Mouse (Mus musculus): Measurements from ENCODE around the gene Rpl10a. TPM values are rescaled to one million over a fixed set of nuclear protein-coding genes. Genes with fewer than 3 reads are reported as not detected.
"Not testable (repeated sequence)": the region's sequence is repeated elsewhere in the genome, so short reads cannot be mapped to it uniquely, and the experiment has no call there.

The Rpl10a gene
- total RNA-seq, 2 experiments from 2014 or later: 411 to 471 TPM

DNA sequence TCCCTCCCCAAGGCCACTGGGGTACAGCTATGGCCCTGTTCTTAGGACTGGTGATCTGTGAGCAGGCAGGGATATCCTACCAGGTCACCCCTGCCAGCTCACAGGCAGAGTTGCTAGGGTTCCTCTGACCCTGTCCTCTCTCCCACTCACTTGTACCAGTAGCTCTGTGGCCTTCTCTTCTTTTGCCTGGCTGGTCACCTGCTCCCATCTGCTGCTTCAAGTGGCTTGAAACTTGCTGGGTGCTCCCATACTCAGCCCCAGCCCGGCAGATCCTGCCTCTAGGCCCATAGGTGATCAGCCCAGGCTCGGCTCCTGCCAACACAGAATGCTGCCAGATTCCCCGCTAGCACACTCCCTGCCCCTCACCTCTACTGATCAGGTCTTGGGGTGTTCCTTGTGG is 27.4 kb upstream of the Rpl10a start:
- intact Hi-C loops (cut with DNase I): loop anchor here (10.0 kb wide), 1 partner anchor 216 kb away; the partner anchor contains the start of gene Tcp11
- DNase-seq: no peak

- intact Hi-C loops (cut with DNase I): loop anchor here (5.0 to 10.0 kb wide), 2 partner anchors 98 to 220 kb away; partner anchors contain the start of genes Def6 and Tcp11
- DNase-seq: no peak
These were observed 23.1 kb upstream of the Rpl10a start for GRCm38 (mm10) chr17:28305172-28305571.

- DNase-seq: peak; percentile 89 to 96
- intact Hi-C loops (cut with DNase I): loop anchor here (1.0 to 10.0 kb wide), 4 partner anchors 78 to 224 kb away; partner anchors contain the start of genes Def6 and Tcp11
These were observed 19.7 kb upstream of the Rpl10a start for GRCm38 (mm10) chr17:28308297-28309195.

DNA sequence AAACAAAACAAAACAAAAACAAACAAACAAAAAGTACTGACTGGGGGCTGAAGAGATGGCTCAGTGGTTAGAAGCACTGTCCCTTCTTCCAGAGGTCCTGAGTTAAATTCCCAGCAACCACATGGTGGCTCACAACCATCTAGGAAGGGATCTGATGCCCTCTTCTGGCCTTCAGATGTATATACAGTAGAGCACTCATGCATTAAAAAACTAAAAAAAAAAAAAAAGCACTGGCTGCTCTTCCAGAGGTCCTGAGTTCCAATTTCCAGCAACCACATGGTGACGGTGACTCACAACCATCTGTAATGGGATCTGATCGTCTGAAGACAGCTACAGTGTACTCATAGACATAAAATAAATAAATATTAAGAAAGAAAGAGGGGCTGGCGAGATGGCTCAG is 17.4 kb upstream of the Rpl10a start:
- no peak for DNase-seq
- intact Hi-C loops (cut with DNase I): no loop called here

DNA sequence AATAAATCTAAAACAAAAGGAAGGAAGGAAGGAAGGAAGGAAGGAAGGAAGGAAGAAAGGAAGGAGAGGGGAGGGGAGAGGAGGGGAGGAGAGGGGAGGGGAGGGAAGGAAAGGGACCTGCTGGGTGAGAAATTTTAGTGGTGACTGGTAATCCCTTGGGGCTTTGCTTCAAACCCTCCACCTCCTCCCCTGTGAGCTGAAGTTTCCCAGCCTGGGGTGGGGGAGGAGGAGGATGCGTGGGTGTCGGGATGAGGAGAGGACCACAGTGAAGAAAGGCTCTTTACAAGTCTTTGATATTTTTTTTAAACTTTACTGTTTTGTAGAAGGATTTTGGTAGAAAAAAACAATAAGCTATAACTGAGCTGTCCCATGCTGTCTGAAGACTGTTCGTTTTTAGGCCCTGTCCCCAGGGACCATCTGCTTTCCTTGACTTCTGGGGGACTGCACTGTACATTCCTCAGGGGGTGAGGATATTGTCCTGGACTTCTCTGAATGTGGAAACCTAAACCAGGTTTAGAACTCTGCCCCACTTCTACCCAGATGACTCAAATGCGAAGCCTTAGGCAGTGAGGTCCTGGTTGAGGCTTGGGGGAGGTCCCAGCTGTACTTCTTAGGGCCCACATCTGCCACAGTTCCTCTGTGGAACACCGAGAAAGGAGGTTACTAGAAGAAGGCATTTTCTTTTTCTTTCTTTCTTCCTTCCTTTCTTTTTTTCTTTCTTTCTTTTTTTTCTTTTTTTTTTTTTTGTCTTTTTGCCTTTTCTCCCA is 16.7 kb upstream of the Rpl10a start:
- intact Hi-C loops (cut with DNase I): no loop called here
- DNase-seq: no peak

- intact Hi-C loops (cut with DNase I): no loop called here
- peak in 1 of 2 experiments; percentile 46 for DNase-seq
These were observed 15.7 kb upstream of the Rpl10a start for GRCm38 (mm10) chr17:28312232-28313211.

- intact Hi-C loops (cut with DNase I): no loop called here
- DNase-seq: peak; percentile 94
These were observed 14.9 kb upstream of the Rpl10a start, which contains the start of gene Fance for GRCm38 (mm10) chr17:28313212-28313879. TSS of gene Fance (plus strand) at chr17:28313519.

- intact Hi-C loops (cut with DNase I): no loop called here
- no peak for DNase-seq
These were observed 14.4 kb upstream of the Rpl10a start for GRCm38 (mm10) chr17:28313880-28314225.

DNA sequence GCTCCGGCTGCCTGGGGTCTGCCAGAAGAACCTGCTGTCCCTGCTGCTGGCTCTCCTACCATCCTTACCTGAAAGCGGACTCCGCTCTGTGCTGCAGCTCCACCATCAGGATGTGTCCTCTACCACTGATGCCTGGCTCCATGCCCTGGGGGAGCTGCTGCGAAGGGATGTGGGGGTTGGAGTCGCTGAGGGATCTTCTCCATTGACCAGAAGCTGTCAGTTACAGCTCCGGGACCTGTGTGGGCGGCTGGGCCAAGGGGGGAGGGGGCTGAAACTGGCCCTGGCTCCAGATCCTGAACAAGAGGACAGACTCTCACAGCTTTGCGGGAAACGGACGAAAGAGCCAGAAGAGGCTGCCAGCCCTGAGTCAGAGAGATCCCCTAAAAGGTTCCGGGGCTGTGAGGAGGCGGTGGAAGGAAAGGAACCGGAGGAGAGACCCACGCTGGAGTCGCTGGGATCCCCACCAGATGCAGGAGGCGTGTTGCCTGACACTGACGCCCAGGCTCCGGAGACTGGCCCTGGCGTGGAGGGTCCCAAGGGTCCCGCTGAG is 12.6 kb upstream of the Rpl10a start:
- intact Hi-C loops (cut with DNase I): no loop called here
- DNase-seq: no peak

GRCm38 (mm10) chr17:28316476-28316875 is 11.8 kb upstream of the Rpl10a start:
- intact Hi-C loops (cut with DNase I): no loop called here
- no peak for DNase-seq

DNA sequence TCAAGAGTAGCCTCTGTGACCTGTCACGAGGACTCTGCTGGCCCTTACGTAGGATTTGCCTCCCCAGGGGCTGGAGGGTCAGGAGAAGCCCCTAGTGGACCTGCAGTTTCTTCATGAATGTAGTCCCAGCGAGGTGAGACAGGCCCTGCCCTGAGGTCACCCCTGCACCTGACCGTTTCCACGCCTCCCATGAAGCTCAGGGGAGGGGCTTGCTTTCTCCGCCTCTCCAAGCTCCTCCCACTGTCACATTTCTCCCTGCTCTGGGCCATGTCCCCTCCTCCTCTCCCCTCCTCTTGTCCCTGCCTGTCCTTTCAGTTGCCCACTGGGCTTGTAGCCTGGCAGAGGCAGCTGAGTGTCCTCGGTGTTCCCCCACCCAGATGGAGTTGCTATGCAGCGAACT is 11.2 kb upstream of the Rpl10a start:
- intact Hi-C loops (cut with DNase I): no loop called here
- no peak for DNase-seq

DNA sequence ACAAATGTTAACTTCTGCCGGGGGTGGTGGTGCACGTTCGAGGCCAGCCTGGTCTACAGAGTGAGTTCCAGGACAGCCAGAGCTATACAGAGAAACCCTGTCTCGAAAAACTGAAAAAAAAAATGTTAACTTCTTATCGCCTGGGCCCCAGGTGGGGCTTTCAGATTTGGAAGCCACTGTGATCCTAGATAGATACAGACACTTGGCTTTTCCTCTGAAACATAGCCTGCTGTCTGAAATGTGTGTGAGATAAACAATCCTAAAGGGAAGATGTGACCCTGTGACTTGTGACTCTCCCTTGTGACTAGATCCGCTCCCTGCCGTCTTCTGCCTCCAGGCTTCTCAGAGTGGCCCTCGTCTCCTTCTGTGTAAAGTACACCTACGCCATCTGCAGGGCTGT is 10.5 kb upstream of the Rpl10a start:
- no peak for DNase-seq
- intact Hi-C loops (cut with DNase I): no loop called here

GRCm38 (mm10) chr17:28321700-28322099 is 6.6 kb upstream of the Rpl10a start:
- intact Hi-C loops (cut with DNase I): no loop called here
- no peak for DNase-seq

GRCm38 (mm10) chr17:28323786-28324185 is 4.5 kb upstream of the Rpl10a start:
- no peak for DNase-seq
- intact Hi-C loops (cut with DNase I): no loop called here

- intact Hi-C loops (cut with DNase I): not testable (repeated sequence)
These were observed 3.9 kb upstream of the Rpl10a start for GRCm38 (mm10) chr17:28324416-28324815.

DNA sequence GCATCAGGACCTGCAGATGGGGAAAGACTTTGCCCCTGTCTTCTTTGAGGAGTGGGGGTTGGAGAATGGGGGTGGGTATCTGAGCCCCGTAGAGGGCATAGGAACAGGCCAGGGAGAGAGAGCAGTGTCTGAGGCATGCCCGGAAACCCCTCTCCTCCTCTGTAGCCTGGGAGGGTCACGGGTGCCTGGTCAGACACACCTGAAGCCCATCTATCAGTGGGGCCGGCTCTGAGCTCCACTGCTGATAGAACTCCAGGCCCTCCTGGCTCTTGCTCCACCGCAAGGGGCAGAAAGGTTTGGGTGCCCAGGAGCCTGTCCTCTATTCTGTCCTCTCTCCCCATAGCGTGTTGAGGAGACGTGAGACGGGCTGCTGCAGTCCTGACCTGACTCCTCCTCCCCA is 2.5 kb upstream of the Rpl10a start:
- intact Hi-C loops (cut with DNase I): loop anchor here (5.0 kb wide), 1 partner anchor 197 kb away; no protein-coding TSS in a partner anchor

More at GRCm38 (mm10) chr17:28324416-28324815, 3.9 kb upstream of the Rpl10a start:
- not testable (repeated sequence) for DNase-seq

GRCm38 (mm10) chr17:28326951-28327350 is 1.3 kb upstream of the Rpl10a start:
- DNase-seq: no peak
- intact Hi-C loops (cut with DNase I): loop anchor here (5.0 kb wide), 1 partner anchor 195 kb away; no protein-coding TSS in a partner anchor

More for the DNA sequence above, 2.5 kb upstream of the Rpl10a start:
- no peak for DNase-seq

- no peak for DNase-seq
- intact Hi-C loops (cut with DNase I): loop anchor here (2.0 to 5.0 kb wide), 2 partner anchors 41 to 195 kb away; no protein-coding TSS in a partner anchor
These were observed 472 bp upstream of the Rpl10a start for GRCm38 (mm10) chr17:28327673-28328325.

Data from heart, postnatal 14 days (tissue).